Mouse (Mus musculus): ENCODE results near the gene 6430531B16Rik. TPM values are rescaled to one million over a fixed set of nuclear protein-coding genes. Genes with fewer than 3 reads are reported as not detected.

Gene 6430531B16Rik
- polyA plus RNA-seq, 1 experiment from 2014 or later = 0.76 TPM

DNA sequence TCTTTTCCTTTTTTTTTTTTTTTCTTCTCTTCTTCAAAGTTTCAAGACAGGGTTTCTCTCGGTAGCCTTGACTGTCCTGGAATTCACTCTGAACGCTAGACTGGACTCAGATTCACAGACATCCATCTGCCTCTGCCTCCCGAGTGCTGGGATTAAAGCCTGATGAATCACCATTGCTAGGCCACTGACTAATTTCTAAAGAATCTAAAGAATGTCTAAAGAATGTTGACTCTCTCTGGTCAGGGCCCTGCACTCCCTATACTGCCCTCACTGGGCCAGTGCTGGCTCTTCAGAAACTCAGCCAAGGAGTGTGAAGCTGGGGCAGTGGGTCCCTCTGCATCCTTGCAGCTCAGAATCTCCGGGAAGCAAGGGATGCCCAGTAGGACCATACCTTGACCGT, 3.1 kb downstream of the 6430531B16Rik start:
- no peaks in the 10 kb centered on the region for H3K36me3 ChIP-seq (ENCODE audit: control insufficient read depth, insufficient read depth, low read length)

GRCm38 (mm10) chr7:139974307-139974706, 4.2 kb downstream of the 6430531B16Rik start:
- Histone ChIP-seq H3K4me1 (ENCODE audit: control insufficient read depth, insufficient read depth, low read length) (peaks cover 5% of the 10 kb centered on the region; the same call in 1 of the 2 replicates), H3K9ac (replicated peaks; ENCODE audit: low read length) (no peak overlapping the region), H3K27me3 (ENCODE audit: control insufficient read depth, insufficient read depth, low read length) (peaks cover 7% of the 10 kb centered on the region; the same call in 1 of the 2 replicates), H3K9me3 (ENCODE audit: control insufficient read depth, low read length) (no peaks in the 10 kb centered on the region), H3K4me3 (replicated peaks; ENCODE audit: low read depth, low read length) (no peak overlapping the region), H3K36me3 (ENCODE audit: control insufficient read depth, insufficient read depth, low read length) (no peaks in the 10 kb centered on the region), H3K27ac (replicated peaks; ENCODE audit: low read depth, low read length) (no peak overlapping the region), H3K4me2 (ENCODE audit: low read length) (no peak overlapping the region)
- 92% methylated on average over 10 of the region's 10 CpGs for WGBS
- DNase-seq (no peak), ATAC-seq (ENCODE audit: low FRiP score, low TSS enrichment) (no peak)

More for the DNA sequence above, 3.1 kb downstream of the 6430531B16Rik start:
- ATAC-seq (ENCODE audit: low FRiP score, low TSS enrichment) (no peak), DNase-seq (no peak)
- Histone ChIP-seq H3K4me2 (ENCODE audit: low read length) (no peak overlapping the region), H3K9ac (replicated peaks; ENCODE audit: low read length) (no peak overlapping the region), H3K9me3 (ENCODE audit: control insufficient read depth, low read length) (no peaks in the 10 kb centered on the region), H3K4me1 (ENCODE audit: control insufficient read depth, insufficient read depth, low read length) (peaks cover 6% of the 10 kb centered on the region; the same call in 1 of the 2 replicates), H3K4me3 (replicated peaks; ENCODE audit: low read depth, low read length) (no peak overlapping the region), H3K27ac (replicated peaks; ENCODE audit: low read depth, low read length) (no peak overlapping the region), H3K27me3 (ENCODE audit: control insufficient read depth, insufficient read depth, low read length) (no peaks in the 10 kb centered on the region)
- 62% methylated on average over 5 of the region's 5 CpGs for WGBS

GRCm38 (mm10) chr7:139972923-139973331, 5.6 kb downstream of the 6430531B16Rik start:
- no peak for DNase-seq
- Histone ChIP-seq H3K9me3 (ENCODE audit: control insufficient read depth, low read length) (no peaks in the 10 kb centered on the region), H3K4me3 (replicated peaks; ENCODE audit: low read depth, low read length) (no peak overlapping the region), H3K27me3 (ENCODE audit: control insufficient read depth, insufficient read depth, low read length) (peaks cover 7% of the 10 kb centered on the region; the same call in 1 of the 2 replicates), H3K4me1 (ENCODE audit: control insufficient read depth, insufficient read depth, low read length) (no peaks in the 10 kb centered on the region), H3K36me3 (ENCODE audit: control insufficient read depth, insufficient read depth, low read length) (no peaks in the 10 kb centered on the region), H3K4me2 (ENCODE audit: low read length) (no peak overlapping the region), H3K27ac (replicated peaks; ENCODE audit: low read depth, low read length) (no peak overlapping the region), H3K9ac (replicated peaks; ENCODE audit: low read length) (no peak overlapping the region)
- ATAC-seq (ENCODE audit: low FRiP score, low TSS enrichment) = no peak

DNA sequence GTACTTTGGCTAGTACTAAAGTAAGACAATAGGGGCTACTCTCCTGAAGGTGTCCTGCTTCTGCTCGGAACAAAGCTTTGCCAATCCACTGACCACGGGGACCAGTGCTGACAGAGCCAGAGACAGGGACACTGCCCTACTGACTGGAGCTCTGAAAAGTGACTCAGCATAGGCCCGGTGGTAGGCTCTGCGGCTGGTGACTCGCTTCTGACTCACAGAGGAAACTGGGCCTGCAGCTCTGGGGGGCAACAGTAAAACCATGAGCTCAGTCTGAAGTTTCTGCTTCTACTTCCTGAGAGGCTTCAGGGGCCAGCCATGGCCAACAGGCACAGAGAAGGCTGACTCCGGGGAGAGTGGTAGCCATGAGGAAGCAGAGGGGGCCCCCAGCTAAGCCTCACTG, 7.1 kb downstream of the 6430531B16Rik start:
- no peak overlapping the region for H3K4me3 ChIP-seq (replicated peaks; ENCODE audit: low read depth, low read length)
- no peaks in the 10 kb centered on the region for H3K36me3 ChIP-seq (ENCODE audit: control insufficient read depth, insufficient read depth, low read length)
- no peaks in the 10 kb centered on the region for H3K9me3 ChIP-seq (ENCODE audit: control insufficient read depth, low read length)
- H3K4me1 ChIP-seq (ENCODE audit: control insufficient read depth, insufficient read depth, low read length) = no peaks in the 10 kb centered on the region
- no peak overlapping the region for H3K27ac ChIP-seq (replicated peaks; ENCODE audit: low read depth, low read length)
- DNase-seq (no peak), ATAC-seq (ENCODE audit: low FRiP score, low TSS enrichment) (no peak)
- 75% methylated on average over 6 of the region's 6 CpGs for WGBS
- no peak overlapping the region for H3K4me2 ChIP-seq (ENCODE audit: low read length)
- no peak overlapping the region for H3K9ac ChIP-seq (replicated peaks; ENCODE audit: low read length)
- peaks cover 7% of the 10 kb centered on the region; the same call in 1 of the 2 replicates for H3K27me3 ChIP-seq (ENCODE audit: control insufficient read depth, insufficient read depth, low read length)

DNA sequence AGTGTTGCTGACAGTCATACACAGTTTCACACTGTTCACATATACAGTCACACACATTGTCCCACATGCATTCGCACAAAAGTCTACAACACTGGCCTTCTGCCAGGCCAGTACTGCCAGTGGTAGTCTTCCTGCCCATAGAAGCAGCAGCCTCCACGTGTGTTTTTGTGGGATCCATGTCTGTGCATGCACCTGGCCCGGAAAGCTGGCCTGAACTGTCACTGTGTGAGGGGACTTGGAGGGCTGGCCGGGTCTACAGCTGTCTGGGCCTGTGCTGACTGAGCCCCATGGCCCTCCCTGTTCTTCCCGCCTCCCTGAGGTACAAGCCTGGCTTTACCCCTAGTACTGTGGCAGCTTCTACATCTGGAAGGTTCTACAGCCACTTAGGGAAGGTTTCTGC, 7.6 kb downstream of the 6430531B16Rik start:
- Histone ChIP-seq H3K27ac (replicated peaks; ENCODE audit: low read depth, low read length) (no peak overlapping the region), H3K27me3 (ENCODE audit: control insufficient read depth, insufficient read depth, low read length) (peaks cover 7% of the 10 kb centered on the region; the same call in 1 of the 2 replicates), H3K9me3 (ENCODE audit: control insufficient read depth, low read length) (no peaks in the 10 kb centered on the region), H3K36me3 (ENCODE audit: control insufficient read depth, insufficient read depth, low read length) (no peaks in the 10 kb centered on the region), H3K9ac (replicated peaks; ENCODE audit: low read length) (no peak overlapping the region), H3K4me1 (ENCODE audit: control insufficient read depth, insufficient read depth, low read length) (no peaks in the 10 kb centered on the region), H3K4me3 (replicated peaks; ENCODE audit: low read depth, low read length) (no peak overlapping the region), H3K4me2 (ENCODE audit: low read length) (no peak overlapping the region)
- DNase-seq (no peak), ATAC-seq (ENCODE audit: low FRiP score, low TSS enrichment) (no peak)
- 79% methylated on average over 5 of the region's 5 CpGs for WGBS

GRCm38 (mm10) chr7:139970216-139970919, 8.2 kb downstream of the 6430531B16Rik start:
- Histone ChIP-seq H3K9ac (replicated peaks; ENCODE audit: low read length) (no peak overlapping the region), H3K4me3 (replicated peaks; ENCODE audit: low read depth, low read length) (no peak overlapping the region), H3K4me2 (ENCODE audit: low read length) (no peak overlapping the region), H3K9me3 (ENCODE audit: control insufficient read depth, low read length) (no peaks in the 10 kb centered on the region), H3K36me3 (ENCODE audit: control insufficient read depth, insufficient read depth, low read length) (no peaks in the 10 kb centered on the region), H3K4me1 (ENCODE audit: control insufficient read depth, insufficient read depth, low read length) (no peaks in the 10 kb centered on the region), H3K27ac (replicated peaks; ENCODE audit: low read depth, low read length) (no peak overlapping the region), H3K27me3 (ENCODE audit: control insufficient read depth, insufficient read depth, low read length) (peaks cover 7% of the 10 kb centered on the region; the same call in 1 of the 2 replicates)
- no peak for DNase-seq
- no peak for ATAC-seq (ENCODE audit: low FRiP score, low TSS enrichment)
- WGBS = 85% methylated on average over 10 of the region's 10 CpGs

- H3K27me3 ChIP-seq (ENCODE audit: control insufficient read depth, insufficient read depth, low read length) = peaks cover 7% of the 10 kb centered on the region; the same call in 1 of the 2 replicates
- DNase-seq (peak; percentile 91), ATAC-seq (ENCODE audit: low FRiP score, low TSS enrichment) (no peak)
- no peaks in the 10 kb centered on the region for H3K36me3 ChIP-seq (ENCODE audit: control insufficient read depth, insufficient read depth, low read length)
- no peak overlapping the region for H3K27ac ChIP-seq (replicated peaks; ENCODE audit: low read depth, low read length)
- no peak overlapping the region for H3K4me3 ChIP-seq (replicated peaks; ENCODE audit: low read depth, low read length)
- no peak overlapping the region for H3K9ac ChIP-seq (replicated peaks; ENCODE audit: low read length)
- no peak overlapping the region for H3K4me2 ChIP-seq (ENCODE audit: low read length)
- no peaks in the 10 kb centered on the region for H3K9me3 ChIP-seq (ENCODE audit: control insufficient read depth, low read length)
- H3K4me1 ChIP-seq (ENCODE audit: control insufficient read depth, insufficient read depth, low read length) = no peaks in the 10 kb centered on the region
- 29% methylated on average over 10 of the region's 10 CpGs for WGBS
These were observed 9.0 kb downstream of the 6430531B16Rik start for GRCm38 (mm10) chr7:139969348-139970130.

DNA sequence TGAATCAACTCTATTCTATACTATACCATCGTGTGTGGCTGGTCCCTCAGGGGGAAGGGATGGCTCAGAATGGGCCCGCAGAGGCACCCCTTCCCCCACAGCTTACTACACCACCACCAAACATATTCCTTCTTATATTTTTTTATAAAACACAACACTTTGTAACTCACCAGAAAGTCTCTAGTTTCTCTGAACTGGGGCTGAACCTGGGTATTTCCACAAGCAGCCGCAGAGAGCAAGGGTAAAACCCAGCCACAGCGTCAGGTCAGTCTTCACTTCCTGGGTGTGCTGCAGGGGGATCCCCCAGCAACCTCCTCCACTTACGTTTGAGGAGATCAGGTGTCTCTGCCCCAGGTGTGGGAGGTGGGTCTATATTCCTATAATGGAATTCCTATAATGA, 10.1 kb downstream of the 6430531B16Rik start:
- ATAC-seq (ENCODE audit: low FRiP score, low TSS enrichment) = no peak
- Histone ChIP-seq H3K9ac (replicated peaks; ENCODE audit: low read length) (no peak overlapping the region), H3K27ac (replicated peaks; ENCODE audit: low read depth, low read length) (no peak overlapping the region), H3K4me2 (ENCODE audit: low read length) (no peak overlapping the region), H3K9me3 (ENCODE audit: control insufficient read depth, low read length) (no peaks in the 10 kb centered on the region), H3K27me3 (ENCODE audit: control insufficient read depth, insufficient read depth, low read length) (peaks cover 7% of the 10 kb centered on the region; the same call in 1 of the 2 replicates), H3K36me3 (ENCODE audit: control insufficient read depth, insufficient read depth, low read length) (no peaks in the 10 kb centered on the region), H3K4me3 (replicated peaks; ENCODE audit: low read depth, low read length) (no peak overlapping the region), H3K4me1 (ENCODE audit: control insufficient read depth, insufficient read depth, low read length) (no peaks in the 10 kb centered on the region)
- DNase-seq = no peak
- 47% methylated on average over 5 of the region's 5 CpGs for WGBS
